ENCODE assay signal across 15 mouse cellular contexts in genomic region chr1:73860421-73860820, GRCm38 (mm10).
"Had no signal": no experiment of that assay in that cellular context is flagged by ENCODE, and none has a peak within 500 bp of the region (broad histone marks: within the 10 kb centered on the region; RNA-seq: fewer than 3 reads in every experiment).

No protein-coding gene starts in this region.

- DNase-seq: retina, postnatal 1 day; right cerebral cortex, adult 18-20 months; right cerebral cortex, postnatal 14 days; right cerebral cortex, postnatal 25 days; right cerebral cortex, postnatal 4 days; spleen, adult 18-20 months; thymus, adult 18-20 months; thymus, adult 2 months; thymus, postnatal 14 days; thymus, postnatal 25 days; thymus, postnatal 36 days; thymus, postnatal 4 days had no signal

- H3K27me3 ChIP-seq: neural tube, embryonic 15.5 days; stomach, embryonic 15.5 days had no signal

- H3K27ac ChIP-seq: neural tube, embryonic 15.5 days; stomach, embryonic 15.5 days; stomach, postnatal 0 days had no signal

- H3K9me3 ChIP-seq: neural tube, embryonic 15.5 days; stomach, embryonic 15.5 days had no signal

- H3K36me3 ChIP-seq: neural tube, embryonic 15.5 days; stomach, embryonic 15.5 days had no signal

- H3K9ac ChIP-seq: neural tube, embryonic 15.5 days; stomach, embryonic 15.5 days had no signal

- H3K4me2 ChIP-seq: neural tube, embryonic 15.5 days; stomach, embryonic 15.5 days had no signal

- H3K4me3 ChIP-seq: neural tube, embryonic 15.5 days; stomach, embryonic 15.5 days had no signal
